23 mouse cellular contexts compared by ENCODE assay signal in genomic region chr7:77858436-77858835, GRCm38 (mm10).
DNase-seq lines count a peak whose midpoint lies in the region; ATAC-seq lines count a peak whose summit lies in the region.
"Had no signal": no experiment of that assay in that cellular context is flagged by ENCODE, and none has a peak within 500 bp of the region (broad histone marks: within the 10 kb centered on the region; RNA-seq: fewer than 3 reads in every experiment).

No protein-coding gene starts in this region.

- no peak for ATAC-seq in heart, embryonic 13.5 days (ENCODE audit: extremely low read depth, insufficient number of reproducible peaks, low FRiP score, low TSS enrichment)
- ATAC-seq in kidney, embryonic 14.5 days (ENCODE audit: low FRiP score, low TSS enrichment), result peak; percentile 37; the same call in 1 of the 2 replicates
- ATAC-seq in stomach, embryonic 15.5 days (ENCODE audit: insufficient read depth, low FRiP score, low read depth), result no peak
- ATAC-seq: CD4-positive, CD25-positive, alpha-beta regulatory T cell, adult 4 months; forebrain, embryonic 15.5 days; liver, postnatal 0 days had no signal

- H3K27me3 ChIP-seq in heart, embryonic 13.5 days (replicated peaks), result no peaks in the 10 kb centered on the region
- H3K27me3 ChIP-seq in kidney, embryonic 14.5 days (ENCODE audit: control insufficient read depth, insufficient read depth, low read length), result no peaks in the 10 kb centered on the region
- H3K27me3 ChIP-seq in stomach, embryonic 15.5 days (replicated peaks), result no peaks in the 10 kb centered on the region
- H3K27me3 ChIP-seq: forebrain, embryonic 15.5 days; hindbrain, embryonic 12.5 days; limb, embryonic 12.5 days; midbrain, embryonic 12.5 days had no signal

- no peak overlapping the region for H3K9ac ChIP-seq in heart, embryonic 13.5 days
- no peak overlapping the region for H3K9ac ChIP-seq in kidney, embryonic 14.5 days (ENCODE audit: low read depth, low read length)
- no peak overlapping the region for H3K9ac ChIP-seq in stomach, embryonic 15.5 days
- H3K9ac ChIP-seq: forebrain, embryonic 15.5 days; hindbrain, embryonic 12.5 days; limb, embryonic 12.5 days; liver, postnatal 0 days; midbrain, embryonic 12.5 days had no signal

- no peak overlapping the region for H3K4me2 ChIP-seq in heart, embryonic 13.5 days
- H3K4me2 ChIP-seq in kidney, embryonic 14.5 days (replicated peaks; ENCODE audit: low read depth, low read length), result no peak overlapping the region
- H3K4me2 ChIP-seq in stomach, embryonic 15.5 days, result no peak overlapping the region
- H3K4me2 ChIP-seq: forebrain, embryonic 15.5 days; hindbrain, embryonic 12.5 days; limb, embryonic 12.5 days; liver, embryonic 11.5 days; midbrain, embryonic 12.5 days had no signal

- 56% methylated on average over 4 of the region's 4 CpGs for WGBS in heart, embryonic 13.5 days
- WGBS in kidney, embryonic 14.5 days, result 34% methylated on average over 4 of the region's 4 CpGs
- 28% methylated on average over 4 of the region's 4 CpGs for WGBS in stomach, embryonic 15.5 days

- no peaks in the 10 kb centered on the region for H3K36me3 ChIP-seq in heart, embryonic 13.5 days
- H3K36me3 ChIP-seq in kidney, embryonic 14.5 days (ENCODE audit: control insufficient read depth, insufficient read depth, low read length), result no peaks in the 10 kb centered on the region
- no peaks in the 10 kb centered on the region for H3K36me3 ChIP-seq in stomach, embryonic 15.5 days
- H3K36me3 ChIP-seq: forebrain, embryonic 15.5 days; hindbrain, embryonic 12.5 days; limb, embryonic 12.5 days; midbrain, embryonic 12.5 days had no signal

- DNase-seq in heart, adult 18-20 months, result no peak
- DNase-seq in kidney, postnatal 10 days, result no peak
- DNase-seq in embryo, embryonic 10 days (ENCODE audit: low spot score), result peak; percentile 51
- DNase-seq in right cerebral cortex, postnatal 36 days (ENCODE audit: low spot score in 2 of 2), result no peak
- DNase-seq: adrenal gland, postnatal 25 days; cerebellum, adult 9-10 months; gastrocnemius, postnatal 10 days; heart, postnatal 14 days; kidney, adult 8-10 months; kidney, postnatal 4 days; liver, postnatal 0 days; lung, postnatal 10 days; right cerebral cortex, postnatal 14 days; thymus, adult 2 months had no signal

- H3K4me3 ChIP-seq in heart, embryonic 13.5 days, result no peak overlapping the region
- no peak overlapping the region for H3K4me3 ChIP-seq in kidney, embryonic 14.5 days (ENCODE audit: low read length)
- H3K4me3 ChIP-seq in stomach, embryonic 15.5 days (replicated peaks), result no peak overlapping the region
- H3K4me3 ChIP-seq: forebrain, embryonic 15.5 days; hindbrain, embryonic 12.5 days; limb, embryonic 12.5 days; midbrain, embryonic 12.5 days had no signal

- H3K4me1 ChIP-seq in heart, embryonic 13.5 days, result peaks cover 20% of the 10 kb centered on the region
- H3K4me1 ChIP-seq in kidney, embryonic 14.5 days (ENCODE audit: control insufficient read depth, insufficient read depth, low read length), result no peaks in the 10 kb centered on the region
- peaks cover 6% of the 10 kb centered on the region; the same call in 1 of the 2 replicates for H3K4me1 ChIP-seq in stomach, embryonic 15.5 days
- H3K4me1 ChIP-seq: hindbrain, embryonic 12.5 days; limb, embryonic 12.5 days had no signal

- peak overlapping the region; percentile 58 for H3K27ac ChIP-seq in heart, embryonic 13.5 days (replicated peaks)
- H3K27ac ChIP-seq in kidney, embryonic 14.5 days (ENCODE audit: low read depth, low read length), result no peak overlapping the region
- H3K27ac ChIP-seq in stomach, embryonic 15.5 days, result peak overlapping the region; percentile 40; the same call in 1 of the 2 replicates
- H3K27ac ChIP-seq: forebrain, embryonic 15.5 days; hindbrain, embryonic 12.5 days; limb, embryonic 12.5 days; midbrain, embryonic 12.5 days had no signal

- H3K9me3 ChIP-seq in heart, embryonic 13.5 days, result no peaks in the 10 kb centered on the region
- no peaks in the 10 kb centered on the region for H3K9me3 ChIP-seq in kidney, embryonic 14.5 days (ENCODE audit: control insufficient read depth, low read length)
- no peaks in the 10 kb centered on the region for H3K9me3 ChIP-seq in stomach, embryonic 15.5 days
- H3K9me3 ChIP-seq: forebrain, embryonic 15.5 days; hindbrain, embryonic 12.5 days; limb, embryonic 12.5 days; midbrain, embryonic 12.5 days had no signal
